Mouse (Mus musculus): ENCODE results near the gene Acvrl1. TPM values are rescaled to one million over a fixed set of nuclear protein-coding genes. Genes with fewer than 3 reads are reported as not detected.
A peak's percentile ranks its signal among the peaks of the same experiment; 100 is the strongest.

The Acvrl1 gene
- polyA plus RNA-seq, 1 experiment from 2014 or later = 2.5 TPM

DNA sequence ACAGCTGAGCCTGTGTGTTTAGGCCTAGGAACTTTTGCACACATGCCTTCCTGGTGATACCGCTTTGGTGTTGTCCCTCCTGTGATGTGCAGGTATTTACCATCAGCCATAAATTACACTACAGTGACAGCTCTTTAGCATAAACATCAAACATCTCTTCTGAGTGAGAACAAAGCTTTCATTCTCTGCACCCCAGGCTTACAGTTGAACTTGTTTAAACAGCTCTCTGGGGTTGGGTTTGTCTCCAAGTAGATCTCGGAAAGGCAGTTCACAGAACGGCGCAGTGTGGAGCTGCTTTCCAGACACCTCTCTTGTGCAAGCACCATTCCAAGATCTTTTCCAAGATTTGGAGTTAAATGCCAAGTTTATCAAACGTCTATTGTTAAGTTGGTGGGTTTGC is 54.4 kb downstream of the Acvrl1 start:
- Histone ChIP-seq H3K9ac (ENCODE audit: low read depth, low read length) (no peak overlapping the region), H3K4me3 (ENCODE audit: low read depth, low read length) (no peak overlapping the region), H3K4me2 (no peak overlapping the region), H3K9me3 (ENCODE audit: control insufficient read depth, low read length) (no peaks in the 10 kb centered on the region), H3K4me1 (replicated peaks; ENCODE audit: control insufficient read depth, insufficient read depth, low read length) (peaks cover 15% of the 10 kb centered on the region), H3K36me3 (ENCODE audit: control insufficient read depth, insufficient read depth, low read length) (no peaks in the 10 kb centered on the region), H3K27ac (ENCODE audit: low read depth, low read length) (no peak overlapping the region), H3K27me3 (replicated peaks; ENCODE audit: control insufficient read depth, insufficient read depth, low read length) (no peaks in the 10 kb centered on the region)
- DNase-seq (ENCODE audit: low spot score) (no peak), ATAC-seq (replicated peaks; ENCODE audit: low FRiP score) (no peak)
- WGBS = 68% methylated on average over 5 of the region's 5 CpGs

GRCm38 (mm10) chr15:101184300-101184699 is 56.0 kb downstream of the Acvrl1 start:
- Histone ChIP-seq H3K9me3 (ENCODE audit: control insufficient read depth, low read length) (no peaks in the 10 kb centered on the region), H3K4me1 (replicated peaks; ENCODE audit: control insufficient read depth, insufficient read depth, low read length) (peaks cover 13% of the 10 kb centered on the region), H3K36me3 (ENCODE audit: control insufficient read depth, insufficient read depth, low read length) (no peaks in the 10 kb centered on the region), H3K9ac (ENCODE audit: low read depth, low read length) (no peak overlapping the region), H3K4me3 (ENCODE audit: low read depth, low read length) (no peak overlapping the region), H3K4me2 (no peak overlapping the region), H3K27ac (ENCODE audit: low read depth, low read length) (no peak overlapping the region), H3K27me3 (replicated peaks; ENCODE audit: control insufficient read depth, insufficient read depth, low read length) (no peaks in the 10 kb centered on the region)
- WGBS = 93% methylated on average over 8 of the region's 8 CpGs
- ATAC-seq (replicated peaks; ENCODE audit: low FRiP score) (no peak), DNase-seq (ENCODE audit: low spot score) (no peak)

DNA sequence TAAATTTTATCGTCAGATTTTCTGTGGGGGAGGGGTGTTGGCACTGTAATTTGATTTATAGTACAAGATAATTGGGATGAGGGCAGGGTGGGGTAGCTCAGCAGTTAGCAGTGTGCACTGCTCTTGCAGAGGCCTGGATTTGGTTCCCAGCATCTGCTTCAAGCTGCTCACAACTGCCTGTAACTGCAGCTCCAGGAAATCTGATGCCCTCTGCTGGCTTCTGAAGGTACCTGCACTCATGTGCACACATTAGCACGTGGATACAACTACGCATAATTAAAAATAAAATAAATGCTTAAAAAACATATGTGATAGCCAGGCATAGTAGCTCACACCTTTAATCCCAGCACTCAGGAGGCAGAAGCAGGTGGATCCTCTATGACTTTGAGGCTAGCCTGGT is 57.2 kb downstream of the Acvrl1 start:
- Histone ChIP-seq H3K4me1 (replicated peaks; ENCODE audit: control insufficient read depth, insufficient read depth, low read length) (peaks cover 21% of the 10 kb centered on the region), H3K36me3 (ENCODE audit: control insufficient read depth, insufficient read depth, low read length) (no peaks in the 10 kb centered on the region), H3K9me3 (ENCODE audit: control insufficient read depth, low read length) (no peaks in the 10 kb centered on the region), H3K4me2 (no peak overlapping the region), H3K9ac (ENCODE audit: low read depth, low read length) (no peak overlapping the region), H3K27ac (ENCODE audit: low read depth, low read length) (no peak overlapping the region), H3K4me3 (ENCODE audit: low read depth, low read length) (no peak overlapping the region), H3K27me3 (replicated peaks; ENCODE audit: control insufficient read depth, insufficient read depth, low read length) (no peaks in the 10 kb centered on the region)
- WGBS = 95% methylated on average over 3 of the region's 3 CpGs
- no peak for DNase-seq (ENCODE audit: low spot score)
- no peak for ATAC-seq (replicated peaks; ENCODE audit: low FRiP score)

GRCm38 (mm10) chr15:101187907-101188306 is 59.6 kb downstream of the Acvrl1 start:
- no peak for ATAC-seq (replicated peaks; ENCODE audit: low FRiP score)
- 54% methylated on average over 5 of the region's 5 CpGs for WGBS
- DNase-seq (ENCODE audit: low spot score) = no peak

DNA sequence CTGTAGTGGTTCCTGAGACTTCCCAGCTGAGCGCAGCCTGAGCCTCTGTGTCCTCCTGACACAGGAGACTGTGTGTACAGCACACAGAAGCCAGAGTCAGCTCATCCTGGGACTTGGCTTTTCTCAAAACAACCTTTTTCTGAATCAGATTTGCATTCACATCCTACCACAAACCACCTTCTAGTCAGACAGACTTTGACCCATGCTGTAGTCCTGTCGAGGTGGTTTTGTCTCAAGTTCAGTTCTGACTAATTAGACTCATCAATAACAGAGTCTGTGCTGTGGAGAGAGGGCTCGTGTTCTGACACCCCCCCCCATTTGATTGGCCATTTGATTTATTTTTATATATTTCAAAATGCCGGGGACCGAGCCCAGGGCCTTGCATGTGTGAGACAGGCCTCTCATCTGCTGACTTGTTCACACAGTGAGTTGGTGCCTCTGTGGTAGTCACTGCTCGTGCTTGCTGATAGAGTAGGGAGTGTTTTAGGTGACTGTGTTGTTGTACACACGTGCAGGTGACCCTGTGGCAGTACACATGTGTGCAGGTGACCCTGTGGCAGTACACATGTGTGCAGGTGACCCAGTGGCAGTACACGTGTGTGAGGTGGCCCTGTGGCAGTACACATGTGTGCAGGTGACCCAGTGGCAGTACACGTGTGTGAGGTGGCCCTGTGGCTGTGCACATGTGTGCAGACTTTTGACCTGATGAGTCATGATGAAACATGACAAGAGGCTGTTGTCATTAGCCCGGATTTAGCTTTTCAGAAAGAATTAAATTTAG is 61.8 kb downstream of the Acvrl1 start:
- 64% methylated on average over 10 of the region's 10 CpGs for WGBS
- H3K4me3 ChIP-seq (ENCODE audit: low read depth, low read length) = no peak overlapping the region
- ATAC-seq (replicated peaks; ENCODE audit: low FRiP score) (no peak), DNase-seq (ENCODE audit: low spot score) (no peak)
- H3K27ac ChIP-seq (ENCODE audit: low read depth, low read length) = no peak overlapping the region; the same call in 1 of the 2 replicates
- H3K36me3 ChIP-seq (ENCODE audit: control insufficient read depth, insufficient read depth, low read length) = peaks cover 4% of the 10 kb centered on the region
- H3K4me2 ChIP-seq = no peak overlapping the region
- H3K27me3 ChIP-seq (replicated peaks; ENCODE audit: control insufficient read depth, insufficient read depth, low read length) = no peaks in the 10 kb centered on the region
- peaks cover 44% of the 10 kb centered on the region for H3K4me1 ChIP-seq (replicated peaks; ENCODE audit: control insufficient read depth, insufficient read depth, low read length)
- no peaks in the 10 kb centered on the region for H3K9me3 ChIP-seq (ENCODE audit: control insufficient read depth, low read length)
- H3K9ac ChIP-seq (ENCODE audit: low read depth, low read length) = no peak overlapping the region

More at GRCm38 (mm10) chr15:101187907-101188306, 59.6 kb downstream of the Acvrl1 start:
- no peak overlapping the region for H3K9ac ChIP-seq (ENCODE audit: low read depth, low read length)
- H3K4me3 ChIP-seq (ENCODE audit: low read depth, low read length) = no peak overlapping the region
- H3K27me3 ChIP-seq (replicated peaks; ENCODE audit: control insufficient read depth, insufficient read depth, low read length) = no peaks in the 10 kb centered on the region
- H3K9me3 ChIP-seq (ENCODE audit: control insufficient read depth, low read length) = no peaks in the 10 kb centered on the region
- H3K4me2 ChIP-seq = no peak overlapping the region
- no peak overlapping the region for H3K27ac ChIP-seq (ENCODE audit: low read depth, low read length)
- H3K36me3 ChIP-seq (ENCODE audit: control insufficient read depth, insufficient read depth, low read length) = no peaks in the 10 kb centered on the region
- peaks cover 36% of the 10 kb centered on the region for H3K4me1 ChIP-seq (replicated peaks; ENCODE audit: control insufficient read depth, insufficient read depth, low read length)

GRCm38 (mm10) chr15:101190762-101191150 is 62.4 kb downstream of the Acvrl1 start:
- no peak overlapping the region for H3K27ac ChIP-seq (ENCODE audit: low read depth, low read length)
- H3K9ac ChIP-seq (ENCODE audit: low read depth, low read length) = no peak overlapping the region
- H3K36me3 ChIP-seq (ENCODE audit: control insufficient read depth, insufficient read depth, low read length) = peaks cover 6% of the 10 kb centered on the region
- H3K4me2 ChIP-seq = no peak overlapping the region
- H3K4me1 ChIP-seq (replicated peaks; ENCODE audit: control insufficient read depth, insufficient read depth, low read length) = peaks cover 45% of the 10 kb centered on the region
- H3K4me3 ChIP-seq (ENCODE audit: low read depth, low read length) = no peak overlapping the region
- H3K9me3 ChIP-seq (ENCODE audit: control insufficient read depth, low read length) = no peaks in the 10 kb centered on the region
- DNase-seq (ENCODE audit: low spot score) = no peak
- 37% methylated on average over 5 of the region's 5 CpGs for WGBS
- H3K27me3 ChIP-seq (replicated peaks; ENCODE audit: control insufficient read depth, insufficient read depth, low read length) = no peaks in the 10 kb centered on the region
- no peak for ATAC-seq (replicated peaks; ENCODE audit: low FRiP score)

- Histone ChIP-seq H3K9me3 (ENCODE audit: control insufficient read depth, low read length) (no peaks in the 10 kb centered on the region), H3K9ac (ENCODE audit: low read depth, low read length) (no peak overlapping the region), H3K27me3 (replicated peaks; ENCODE audit: control insufficient read depth, insufficient read depth, low read length) (no peaks in the 10 kb centered on the region), H3K4me2 (no peak overlapping the region), H3K36me3 (ENCODE audit: control insufficient read depth, insufficient read depth, low read length) (peaks cover 14% of the 10 kb centered on the region), H3K27ac (ENCODE audit: low read depth, low read length) (peak overlapping the region; percentile 33; the same call in 1 of the 2 replicates), H3K4me3 (ENCODE audit: low read depth, low read length) (no peak overlapping the region), H3K4me1 (replicated peaks; ENCODE audit: control insufficient read depth, insufficient read depth, low read length) (peaks cover 45% of the 10 kb centered on the region)
- ATAC-seq (replicated peaks; ENCODE audit: low FRiP score) = peak; percentile 21; the same call in 1 of the 2 replicates
- DNase-seq (ENCODE audit: low spot score) = no peak
- WGBS = 37% methylated on average over 13 of the region's 13 CpGs
Measured at GRCm38 (mm10) chr15:101191459-101192259, 63.3 kb downstream of the Acvrl1 start.

DNA sequence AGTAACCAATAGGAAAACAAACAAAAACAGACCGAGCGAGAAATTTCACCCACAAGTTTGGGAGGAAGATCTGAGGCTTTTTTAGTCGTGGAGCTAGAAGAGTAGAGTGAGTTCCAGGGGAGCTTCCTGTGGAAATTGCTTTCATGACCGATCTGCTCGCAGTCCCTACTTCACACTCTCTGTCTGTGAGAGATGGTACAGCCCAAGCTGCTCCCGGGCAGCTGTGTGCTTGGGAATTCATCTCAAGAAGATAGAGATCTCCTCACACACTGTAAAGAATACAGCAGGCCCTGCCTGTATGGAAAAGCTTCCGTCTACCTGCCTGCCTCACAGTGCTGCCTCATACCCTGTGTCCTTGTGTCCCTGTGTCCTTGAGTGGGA is 63.9 kb downstream of the Acvrl1 start:
- peaks cover 45% of the 10 kb centered on the region for H3K4me1 ChIP-seq (replicated peaks; ENCODE audit: control insufficient read depth, insufficient read depth, low read length)
- no peak for ATAC-seq (replicated peaks; ENCODE audit: low FRiP score)

More for the DNA sequence above, 63.9 kb downstream of the Acvrl1 start:
- no peaks in the 10 kb centered on the region for H3K9me3 ChIP-seq (ENCODE audit: control insufficient read depth, low read length)
- no peak overlapping the region for H3K4me3 ChIP-seq (ENCODE audit: low read depth, low read length)
- WGBS = 58% methylated on average over 7 of the region's 7 CpGs
- no peaks in the 10 kb centered on the region for H3K27me3 ChIP-seq (replicated peaks; ENCODE audit: control insufficient read depth, insufficient read depth, low read length)
- H3K36me3 ChIP-seq (ENCODE audit: control insufficient read depth, insufficient read depth, low read length) = peaks cover 14% of the 10 kb centered on the region
- DNase-seq (ENCODE audit: low spot score) = no peak
- no peak overlapping the region for H3K9ac ChIP-seq (ENCODE audit: low read depth, low read length)
- H3K4me2 ChIP-seq = no peak overlapping the region
- no peak overlapping the region for H3K27ac ChIP-seq (ENCODE audit: low read depth, low read length)

Data from liver, embryonic 11.5 days (tissue).